Mouse (Mus musculus): ENCODE measurements around the gene Papolb.

DNA sequence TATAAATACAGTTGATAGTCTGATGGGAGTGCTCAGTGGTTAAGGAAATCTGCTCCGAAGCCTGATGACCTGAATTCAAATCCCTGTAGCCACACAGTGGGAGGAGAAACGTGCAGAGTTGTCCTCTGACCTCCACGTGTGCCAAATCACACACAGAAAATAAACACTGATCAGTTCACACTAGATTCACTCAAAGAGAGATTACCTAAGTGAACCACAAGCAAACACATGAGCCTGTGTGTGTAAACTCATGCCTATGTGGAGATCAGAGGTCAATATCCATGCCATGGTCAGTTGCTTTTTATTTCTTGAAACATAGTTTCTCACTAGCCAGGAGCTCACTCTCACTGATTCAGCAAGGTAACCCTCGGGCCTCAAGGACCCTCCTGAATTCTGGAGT lies 9.5 kb downstream of the Papolb start:
- TF ChIP-seq CTCF (IDR thresholded peaks at IDR 0.05; ENCODE audit: extremely low read depth, insufficient read length, insufficient replicate concordance, low read depth, low read length) (no peak), POLR2A (IDR thresholded peaks at IDR 0.05; ENCODE audit: low read depth, low read length) (no peak)
